Mouse (Mus musculus): ENCODE results near the gene Map4k2.

DNA sequence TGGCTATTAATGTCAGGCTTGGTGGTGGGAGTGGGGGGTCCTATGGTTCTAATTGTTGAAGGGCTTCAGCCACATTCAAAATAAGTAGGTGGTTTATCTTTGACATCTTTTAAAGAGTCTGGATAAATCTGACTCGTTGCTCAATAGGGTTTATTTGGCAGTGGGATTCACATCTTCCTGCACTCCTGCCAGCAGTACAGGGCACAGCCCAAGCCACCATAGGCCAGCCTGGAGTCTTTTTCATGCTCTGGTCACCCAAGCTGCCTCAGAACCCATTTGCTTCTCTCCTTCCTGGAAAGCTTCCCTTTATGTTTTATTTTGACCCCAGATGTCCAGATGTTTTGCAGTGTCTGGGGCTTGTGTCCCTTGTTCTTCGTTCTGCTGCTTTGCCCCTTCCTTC lies 35.7 kb downstream of the Map4k2 start:
- no peak for TF ChIP-seq MAX (IDR thresholded peaks at IDR 0.05)
- no peak for TF ChIP-seq MYOG (IDR thresholded peaks at IDR 0.05; ENCODE audit: control insufficient read depth, extremely low read depth, insufficient read length)
- no peak for TF ChIP-seq CTCF (IDR thresholded peaks at IDR 0.05; ENCODE audit: control insufficient read depth, insufficient read depth, insufficient read length)
- TF ChIP-seq MYOD1 (IDR thresholded peaks at IDR 0.05; ENCODE audit: control insufficient read depth, insufficient read length, low read depth) = no peak
- no peak for TF ChIP-seq USF1 (IDR thresholded peaks at IDR 0.05; ENCODE audit: low read depth)

Measured in C2C12 (cell line).